Mouse (Mus musculus): Measurements from ENCODE around the gene Col8a2.

The Col8a2 gene

DNA sequence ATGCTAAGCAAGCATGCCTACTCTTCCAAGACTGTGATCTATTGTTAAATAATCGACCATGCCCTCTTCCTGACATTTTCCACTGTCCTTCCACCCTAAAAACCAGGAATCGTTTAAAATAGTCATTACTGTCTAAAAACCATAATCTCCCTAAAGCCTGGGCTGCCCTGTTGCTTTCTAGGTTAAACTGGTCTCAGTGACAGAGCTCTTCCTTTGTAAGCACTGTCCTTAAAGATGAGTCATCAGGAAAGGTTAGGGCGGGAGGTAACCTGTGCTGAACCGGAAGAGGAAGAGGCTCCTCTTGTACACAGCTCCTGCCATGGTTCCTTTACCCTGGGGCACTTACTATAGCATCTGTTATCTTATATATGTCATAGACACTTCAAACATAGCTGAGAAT is 52.9 kb downstream of the Col8a2 start:
- no peak for DNase-seq

DNA sequence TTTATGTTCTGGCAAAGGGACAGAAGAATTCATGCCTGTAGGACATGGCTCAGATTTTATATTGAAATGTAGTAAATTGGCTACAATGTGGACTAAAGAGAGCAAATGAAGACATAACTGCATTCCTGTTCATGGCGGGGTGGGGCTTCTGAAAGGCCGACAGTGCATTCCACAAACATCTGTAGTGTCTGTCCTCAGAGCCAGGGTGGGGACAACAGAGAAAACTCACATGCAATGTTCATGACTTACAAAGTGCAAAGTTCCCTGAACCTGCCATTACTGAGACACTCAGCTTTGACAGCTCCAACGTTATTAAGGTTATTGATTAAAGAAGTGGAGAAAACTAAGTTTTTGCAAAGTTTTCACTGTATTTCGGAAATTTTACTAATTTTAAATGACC is 56.9 kb downstream of the Col8a2 start:
- no peak for DNase-seq

DNA sequence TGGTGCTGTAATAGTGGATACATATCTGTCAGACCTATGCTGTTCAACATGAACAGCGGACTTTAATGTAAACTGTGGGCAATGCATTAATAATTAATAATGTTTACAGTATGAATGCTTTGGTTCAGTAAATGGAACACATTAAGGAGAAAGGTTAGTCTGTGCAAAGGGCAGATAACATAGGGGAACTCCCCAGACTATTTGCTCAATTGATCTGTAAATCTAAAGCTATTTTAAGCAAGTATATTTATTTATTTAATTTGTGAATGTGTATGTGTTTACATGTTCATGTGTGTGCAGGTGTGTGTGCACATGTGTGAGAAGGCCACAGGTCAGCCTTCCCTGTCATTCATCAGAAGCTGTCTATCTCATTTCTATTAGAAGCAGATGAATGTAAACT is 73.5 kb downstream of the Col8a2 start:
- DNase-seq: no peak

Measured in cerebellum, postnatal 25 days (tissue).